Mouse (Mus musculus) forebrain, embryonic 12.5 days (tissue): ENCODE measurements around the gene Olfr791. TPM values are rescaled to one million over a fixed set of nuclear protein-coding genes. Genes with fewer than 3 reads are reported as not detected.
A peak's percentile ranks its signal among the peaks of the same experiment; 100 is the strongest.

Source experiments
- ATAC-seq: fragments of 200-750 bp; cut with Nextera tagmentation; 2 replicates; pipeline ENCODE4 v1.8.0; 2017; ENCODE audit warnings: moderate TSS enrichment; ENCODE audit not compliant: low FRiP score
- H3K27ac ChIP-seq: fragments of 300-500 bp; sonication (generic); 2 replicates; pipeline ENCODE4 v1.5.1; 2016; ENCODE audit warnings: mild to moderate bottlenecking
- H3K27me3 ChIP-seq: fragments of 300-500 bp; sonication (generic); 2 replicates; pipeline ENCODE4 v1.6.1; 2016; ENCODE audit warnings: mild to moderate bottlenecking
- H3K36me3 ChIP-seq: fragments of 300-500 bp; sonication (generic); replicated peaks from 2 replicates; pipeline ENCODE4 v1.6.1; 2016; ENCODE audit warnings: mild to moderate bottlenecking
- H3K4me1 ChIP-seq: fragments of 300-500 bp; sonication (generic); 2 replicates; pipeline ENCODE4 v1.6.1; 2016
- H3K4me2 ChIP-seq: fragments of 300-500 bp; sonication (generic); 2 replicates; pipeline ENCODE4 v1.6.1; 2016; ENCODE audit warnings: mild to moderate bottlenecking, moderate library complexity
- H3K4me3 ChIP-seq: fragments of 300-500 bp; sonication (generic); replicated peaks from 2 replicates; pipeline ENCODE4 v1.5.1; 2016; ENCODE audit warnings: mild to moderate bottlenecking
- H3K9ac ChIP-seq: fragments of 300-500 bp; sonication (generic); 2 replicates; pipeline ENCODE4 v1.6.1; 2016; ENCODE audit warnings: mild to moderate bottlenecking
- H3K9me3 ChIP-seq: fragments of 300-500 bp; sonication (generic); 2 replicates; pipeline ENCODE4 v1.6.1; 2016
- WGBS: fragments of 180-500 bp; shearing (Covaris S2); methylation state at CpG from one replicate; pipeline ENCODE4 v1.1.7; 2016; 5-methylcytosine and 5-hydroxymethylcytosine counted together
- polyA plus RNA-seq: library from polyadenylated mRNA; unstranded; fragments of >200 nt; fragmentation: Nextera tagmentation; extraction: Ambion mirVana; gene quantifications from 2 replicates; pipeline ENCODE4 v1.2.1, GENCODE M21; 2016

Gene Olfr791
- not detected in 2 replicates for polyA plus RNA-seq

- no peaks in the 10 kb centered on the region for H3K4me1 ChIP-seq
- no peak within 1 kb of the TSS for H3K27ac ChIP-seq
- no peak within 1 kb of the TSS for H3K4me2 ChIP-seq
- 79% methylated on average over 3 of the region's 3 CpGs for WGBS
- no peaks in the 10 kb centered on the region for H3K9me3 ChIP-seq
- no peak within 1 kb of the TSS for H3K9ac ChIP-seq
- H3K4me3 ChIP-seq, result no peak within 1 kb of the TSS
- no peak for ATAC-seq
- H3K36me3 ChIP-seq, result no peaks in the 10 kb centered on the region
- H3K27me3 ChIP-seq, result no peaks in the 10 kb centered on the region
These were observed at the start of gene Olfr791 for GRCm38 (mm10) chr10:129521492-129521891. Gene Olfr791 (plus strand): TSS chr10:129521792.

GRCm38 (mm10) chr10:129473256-129473655, 48.3 kb upstream of the Olfr791 start:
- H3K27me3 ChIP-seq, result no peaks in the 10 kb centered on the region
- 45% methylated on average over 2 of the region's 2 CpGs for WGBS
- ATAC-seq, result no peak
- H3K36me3 ChIP-seq, result no peaks in the 10 kb centered on the region
- no peak overlapping the region for H3K4me2 ChIP-seq
- H3K9me3 ChIP-seq, result no peaks in the 10 kb centered on the region
- H3K9ac ChIP-seq, result no peak overlapping the region
- H3K4me1 ChIP-seq, result no peaks in the 10 kb centered on the region; the same call in 1 of the 2 replicates
- H3K4me3 ChIP-seq, result no peak overlapping the region
- no peak overlapping the region for H3K27ac ChIP-seq

GRCm38 (mm10) chr10:129473723-129474122, 47.9 kb upstream of the Olfr791 start:
- Histone ChIP-seq H3K36me3 (no peaks in the 10 kb centered on the region), H3K4me2 (no peak overlapping the region), H3K27ac (no peak overlapping the region), H3K4me1 (no peaks in the 10 kb centered on the region; the same call in 1 of the 2 replicates), H3K4me3 (no peak overlapping the region), H3K9ac (no peak overlapping the region), H3K9me3 (no peaks in the 10 kb centered on the region), H3K27me3 (no peaks in the 10 kb centered on the region)
- ATAC-seq, result 0 out of 2 replicates have a peak, but pooled peaks have one; percentile 20

GRCm38 (mm10) chr10:129484452-129484851, 37.1 kb upstream of the Olfr791 start, which contains the start of gene Olfr789:
Gene Olfr789 (plus strand): TSS chr10:129484752.
- Histone ChIP-seq H3K27me3 (no peaks in the 10 kb centered on the region), H3K9me3 (no peaks in the 10 kb centered on the region), H3K4me2 (no peak within 1 kb of the TSS), H3K27ac (no peak within 1 kb of the TSS), H3K9ac (no peak within 1 kb of the TSS), H3K4me1 (no peaks in the 10 kb centered on the region), H3K36me3 (no peaks in the 10 kb centered on the region), H3K4me3 (no peak within 1 kb of the TSS)
- WGBS, result 70% methylated on average over 2 of the region's 2 CpGs
- no peak for ATAC-seq

GRCm38 (mm10) chr10:129490101-129490500, 31.5 kb upstream of the Olfr791 start:
- H3K36me3 ChIP-seq, result no peaks in the 10 kb centered on the region
- H3K4me3 ChIP-seq, result no peak overlapping the region
- no peak overlapping the region for H3K9ac ChIP-seq
- ATAC-seq, result no peak
- H3K9me3 ChIP-seq, result no peaks in the 10 kb centered on the region
- H3K27me3 ChIP-seq, result no peaks in the 10 kb centered on the region
- WGBS, result 81% methylated on average over 2 of the region's 2 CpGs
- no peaks in the 10 kb centered on the region for H3K4me1 ChIP-seq
- no peak overlapping the region for H3K27ac ChIP-seq
- H3K4me2 ChIP-seq, result no peak overlapping the region

- no peaks in the 10 kb centered on the region for H3K4me1 ChIP-seq
- no peak within 1 kb of the TSS for H3K9ac ChIP-seq
- no peak within 1 kb of the TSS for H3K4me2 ChIP-seq
- H3K27ac ChIP-seq, result no peak within 1 kb of the TSS
- H3K36me3 ChIP-seq, result no peaks in the 10 kb centered on the region
- H3K27me3 ChIP-seq, result no peaks in the 10 kb centered on the region
- no peak within 1 kb of the TSS for H3K4me3 ChIP-seq
- ATAC-seq, result no peak
- no peaks in the 10 kb centered on the region for H3K9me3 ChIP-seq
These were observed 23.4 kb upstream of the Olfr791 start, which contains the start of gene Olfr790 for GRCm38 (mm10) chr10:129498192-129498591. Gene Olfr790 (plus strand): TSS chr10:129498492.

GRCm38 (mm10) chr10:129538862-129539261, 17.3 kb downstream of the Olfr791 start, which contains the start of gene Olfr792:
Gene Olfr792 (plus strand): TSS chr10:129539162.
- 89% methylated on average over 1 of the region's 1 CpGs for WGBS
- Histone ChIP-seq H3K27ac (no peak within 1 kb of the TSS), H3K27me3 (no peaks in the 10 kb centered on the region), H3K36me3 (no peaks in the 10 kb centered on the region), H3K9me3 (no peaks in the 10 kb centered on the region), H3K9ac (no peak within 1 kb of the TSS), H3K4me2 (no peak within 1 kb of the TSS), H3K4me1 (no peaks in the 10 kb centered on the region), H3K4me3 (no peak within 1 kb of the TSS)
- no peak for ATAC-seq

- Histone ChIP-seq H3K9me3 (peaks cover 6% of the 10 kb centered on the region), H3K27me3 (no peaks in the 10 kb centered on the region), H3K4me3 (no peak overlapping the region), H3K36me3 (no peaks in the 10 kb centered on the region), H3K4me2 (no peak overlapping the region), H3K4me1 (no peaks in the 10 kb centered on the region), H3K27ac (no peak overlapping the region), H3K9ac (no peak overlapping the region)
- 58% methylated on average over 1 of the region's 1 CpGs for WGBS
- ATAC-seq, result no peak
These were observed 27.8 kb downstream of the Olfr791 start for GRCm38 (mm10) chr10:129549354-129549753.

GRCm38 (mm10) chr10:129567355-129567754, 45.8 kb downstream of the Olfr791 start, which contains the start of gene Olfr794:
Gene Olfr794 (plus strand): TSS chr10:129567655.
- Histone ChIP-seq H3K27ac (no peak within 1 kb of the TSS), H3K9ac (no peak within 1 kb of the TSS), H3K4me3 (no peak within 1 kb of the TSS), H3K4me2 (no peak within 1 kb of the TSS), H3K27me3 (no peaks in the 10 kb centered on the region), H3K4me1 (no peaks in the 10 kb centered on the region), H3K9me3 (no peaks in the 10 kb centered on the region), H3K36me3 (no peaks in the 10 kb centered on the region)
- WGBS, result 87% methylated on average over 2 of the region's 2 CpGs
- ATAC-seq, result no peak

- Histone ChIP-seq H3K4me1 (no peaks in the 10 kb centered on the region), H3K9me3 (no peaks in the 10 kb centered on the region), H3K9ac (no peak overlapping the region), H3K36me3 (no peaks in the 10 kb centered on the region), H3K27me3 (no peaks in the 10 kb centered on the region), H3K4me2 (no peak overlapping the region), H3K4me3 (no peak overlapping the region), H3K27ac (no peak overlapping the region)
- WGBS, result 69% methylated on average over 1 of the region's 1 CpGs
- no peak for ATAC-seq
These were observed 55.5 kb downstream of the Olfr791 start for GRCm38 (mm10) chr10:129577066-129577465.

Other genes with a start within 250 kb of the Olfr791 start
- gene Olfr780, start 203.7 kb upstream of the Olfr791 start, polyA plus RNA-seq, result not detected in 2 replicates
- not detected in 2 replicates for gene Olfr781, start 192.9 kb upstream of the Olfr791 start, polyA plus RNA-seq
- not detected in 2 replicates for gene Olfr782, start 172.9 kb upstream of the Olfr791 start, polyA plus RNA-seq
- gene Olfr784, start 137.7 kb upstream of the Olfr791 start, polyA plus RNA-seq, result 0.12 and 0.17 TPM in 2 replicates
- not detected in 2 replicates for gene Olfr785, start 116.4 kb upstream of the Olfr791 start, polyA plus RNA-seq
- gene Olfr786, start 94.5 kb upstream of the Olfr791 start, polyA plus RNA-seq, result not detected in 2 replicates
- gene Olfr787, start 59.9 kb upstream of the Olfr791 start, polyA plus RNA-seq, result not detected in 2 replicates
- gene Olfr788, start 50.8 kb upstream of the Olfr791 start, polyA plus RNA-seq, result not detected in 2 replicates
- not detected in 2 replicates for gene Olfr789, start 37.0 kb upstream of the Olfr791 start, polyA plus RNA-seq
- not detected in 2 replicates for gene Olfr790, start 23.3 kb upstream of the Olfr791 start, polyA plus RNA-seq
- not detected in 2 replicates for gene Olfr792, start 17.4 kb downstream of the Olfr791 start, polyA plus RNA-seq
- not detected in 2 replicates for gene Olfr794, start 45.9 kb downstream of the Olfr791 start, polyA plus RNA-seq
- gene Olfr796, start 90.8 kb downstream of the Olfr791 start, polyA plus RNA-seq, result not detected in 2 replicates
- not detected in 2 replicates for gene Olfr798, start 106.1 kb downstream of the Olfr791 start, polyA plus RNA-seq
- not detected in 2 replicates for gene Olfr799, start 115.7 kb downstream of the Olfr791 start, polyA plus RNA-seq
- not detected in 2 replicates for gene Olfr800, start 135.9 kb downstream of the Olfr791 start, polyA plus RNA-seq
- gene Olfr801, start 152.1 kb downstream of the Olfr791 start, polyA plus RNA-seq, result not detected in 2 replicates
- 0.04 TPM in 1 of 2 replicates, not detected in the other for gene Olfr802, start 166.4 kb downstream of the Olfr791 start, polyA plus RNA-seq
- gene Olfr803, start 172.5 kb downstream of the Olfr791 start, polyA plus RNA-seq, result not detected in 2 replicates
- gene Olfr804, start 181.4 kb downstream of the Olfr791 start, polyA plus RNA-seq, result not detected in 2 replicates
- gene Olfr805, start 207.6 kb downstream of the Olfr791 start, polyA plus RNA-seq, result not detected in 2 replicates
- gene Olfr806, start 220.1 kb downstream of the Olfr791 start, polyA plus RNA-seq, result not detected in 2 replicates
- not detected in 2 replicates for gene Olfr807, start 236.0 kb downstream of the Olfr791 start, polyA plus RNA-seq
- gene Olfr808, start 243.7 kb downstream of the Olfr791 start, polyA plus RNA-seq, result 0.06 TPM in 1 of 2 replicates, not detected in the other